Mouse (Mus musculus): ENCODE measurements around the gene Paqr7. TPM values are rescaled to one million over a fixed set of nuclear protein-coding genes. Genes with fewer than 3 reads are reported as not detected.
"Not testable (repeated sequence)": the region's sequence is repeated elsewhere in the genome, so short reads cannot be mapped to it uniquely, and the experiment has no call there.

Gene Paqr7
- total RNA-seq, 2 experiments from 2014 or later = 36.8 to 40.5 TPM

GRCm38 (mm10) chr4:134497986-134498731 lies 1.7 kb downstream of the Paqr7 start:
- DNase-seq (ENCODE audit: low spot score in 2 of 2) = no peak

- DNase-seq (ENCODE audit: low spot score in 2 of 2) = not testable (repeated sequence)
These were observed 2.5 kb downstream of the Paqr7 start for GRCm38 (mm10) chr4:134498983-134499382.

GRCm38 (mm10) chr4:134501095-134501494 lies 4.6 kb downstream of the Paqr7 start:
- no peak for DNase-seq (ENCODE audit: low spot score in 2 of 2)

- no peak for DNase-seq (ENCODE audit: low spot score in 2 of 2)
These were observed 7.3 kb downstream of the Paqr7 start for GRCm38 (mm10) chr4:134503686-134504357.

GRCm38 (mm10) chr4:134505303-134505789 lies 8.8 kb downstream of the Paqr7 start:
- no peak for DNase-seq (ENCODE audit: low spot score in 2 of 2)

- no peak for DNase-seq (ENCODE audit: low spot score in 2 of 2)
These were observed 9.6 kb downstream of the Paqr7 start for GRCm38 (mm10) chr4:134505966-134506594.

- DNase-seq (ENCODE audit: low spot score in 2 of 2) = no peak
These were observed 10.2 kb downstream of the Paqr7 start for GRCm38 (mm10) chr4:134506713-134507112.

GRCm38 (mm10) chr4:134510396-134510795 lies 13.9 kb downstream of the Paqr7 start:
- DNase-seq (ENCODE audit: low spot score in 2 of 2) = no peak

- peak; percentile 75 to 76 for DNase-seq (ENCODE audit: low spot score in 2 of 2)
These were observed 14.4 kb downstream of the Paqr7 start, which contains the start of gene Aunip for GRCm38 (mm10) chr4:134510845-134511411. Gene Aunip, plus strand, starts transcription at chr4:134510999.

GRCm38 (mm10) chr4:134511730-134512129 lies 15.2 kb downstream of the Paqr7 start:
- no peak for DNase-seq (ENCODE audit: low spot score in 2 of 2)

GRCm38 (mm10) chr4:134512798-134513197 lies 16.3 kb downstream of the Paqr7 start:
- DNase-seq (ENCODE audit: low spot score in 2 of 2) = peak in 1 of 2 experiments; percentile 69

- DNase-seq (ENCODE audit: low spot score in 2 of 2) = no peak
These were observed 17.9 kb downstream of the Paqr7 start for GRCm38 (mm10) chr4:134514309-134514930.

GRCm38 (mm10) chr4:134515614-134516013 lies 19.1 kb downstream of the Paqr7 start:
- no peak for DNase-seq (ENCODE audit: low spot score in 2 of 2)

GRCm38 (mm10) chr4:134516981-134517380 lies 20.5 kb downstream of the Paqr7 start:
- no peak for DNase-seq (ENCODE audit: low spot score in 2 of 2)

- DNase-seq (ENCODE audit: low spot score in 2 of 2) = no peak
These were observed 21.2 kb downstream of the Paqr7 start for GRCm38 (mm10) chr4:134517719-134518118.

GRCm38 (mm10) chr4:134518541-134518940 lies 22.0 kb downstream of the Paqr7 start:
- DNase-seq (ENCODE audit: low spot score in 2 of 2) = no peak

- no peak for DNase-seq (ENCODE audit: low spot score in 2 of 2)
These were observed 22.8 kb downstream of the Paqr7 start for GRCm38 (mm10) chr4:134519281-134519680.

GRCm38 (mm10) chr4:134523447-134523846 lies 26.9 kb downstream of the Paqr7 start:
- DNase-seq (ENCODE audit: low spot score in 2 of 2) = no peak

- no peak for DNase-seq (ENCODE audit: low spot score in 2 of 2)
These were observed 29.3 kb downstream of the Paqr7 start for GRCm38 (mm10) chr4:134525806-134526205.

GRCm38 (mm10) chr4:134526220-134526619 lies 29.7 kb downstream of the Paqr7 start:
- no peak for DNase-seq (ENCODE audit: low spot score in 2 of 2)

- no peak for DNase-seq (ENCODE audit: low spot score in 2 of 2)
These were observed 36.4 kb downstream of the Paqr7 start for GRCm38 (mm10) chr4:134532928-134533327.

Measured in adrenal gland, postnatal 4 days (tissue).